Mouse (Mus musculus): ENCODE data around the gene Gm9922.

Gm9922 gene

DNA sequence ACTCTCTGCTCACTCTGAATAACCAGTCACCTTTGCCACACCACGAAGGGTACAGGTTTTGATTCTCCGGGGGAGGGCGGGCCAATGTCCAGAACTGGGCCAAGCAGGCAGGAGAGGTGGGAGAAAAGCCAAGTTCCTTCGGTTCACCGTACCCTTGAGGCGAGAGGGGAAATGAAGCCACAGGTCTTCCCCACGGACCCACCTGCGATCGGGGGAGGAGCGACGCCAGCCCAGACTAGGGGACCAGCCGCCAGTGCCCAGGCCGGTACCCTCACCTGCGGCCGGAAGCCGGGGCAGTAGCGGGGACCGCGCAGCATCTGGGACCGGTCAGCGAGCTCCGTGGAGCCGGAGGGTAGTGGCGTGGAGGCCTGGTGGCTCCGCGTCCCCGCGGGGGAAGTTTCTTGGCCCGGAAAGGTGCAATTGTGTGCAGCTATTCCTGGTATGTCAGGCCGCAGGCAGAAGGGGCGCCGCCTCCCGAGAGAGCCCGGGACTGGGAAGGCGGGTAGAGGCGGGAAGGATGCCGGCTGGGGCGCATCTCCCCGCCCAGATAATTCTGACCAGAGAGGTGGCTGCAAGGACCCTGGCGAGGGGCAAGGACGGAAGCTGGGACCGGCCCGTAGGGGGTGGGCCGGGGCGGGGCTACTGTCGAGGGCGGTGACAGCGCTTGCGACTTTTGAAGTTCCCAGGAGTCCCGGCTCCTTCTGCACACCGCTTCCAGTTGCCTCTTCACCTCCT lies at the start of gene Gm9922, which contains the start of gene Lmo7:
Gene Gm9922, minus strand, starts transcription at position 578 of the 735 bp plus-strand sequence.
Gene Lmo7, plus strand, starts transcription at position 721 of the 735 bp plus-strand sequence.
- DNase-seq (ENCODE audit: low read depth, low spot score) = no peak

DNA sequence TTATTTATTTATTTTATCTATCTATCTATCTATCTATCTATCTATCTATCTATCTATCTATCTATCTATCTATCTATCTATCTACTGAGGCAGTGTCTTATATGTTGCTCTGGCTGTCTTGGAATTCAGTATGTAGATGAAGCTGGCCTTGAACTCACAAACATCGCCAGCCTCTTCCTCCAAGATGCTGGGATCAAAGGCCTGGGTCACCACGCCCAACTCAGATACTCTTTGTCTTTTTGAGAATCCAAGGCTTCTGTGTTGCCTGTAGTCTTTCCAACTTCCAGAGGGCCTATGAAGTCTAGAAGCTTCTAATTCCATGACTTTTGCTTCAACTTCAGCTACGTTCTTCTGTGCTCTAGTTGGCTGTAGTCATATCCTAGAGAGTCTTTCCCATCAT lies 48.8 kb upstream of the Gm9922 start:
- DNase-seq (ENCODE audit: low read depth, low spot score) = no peak

DNA sequence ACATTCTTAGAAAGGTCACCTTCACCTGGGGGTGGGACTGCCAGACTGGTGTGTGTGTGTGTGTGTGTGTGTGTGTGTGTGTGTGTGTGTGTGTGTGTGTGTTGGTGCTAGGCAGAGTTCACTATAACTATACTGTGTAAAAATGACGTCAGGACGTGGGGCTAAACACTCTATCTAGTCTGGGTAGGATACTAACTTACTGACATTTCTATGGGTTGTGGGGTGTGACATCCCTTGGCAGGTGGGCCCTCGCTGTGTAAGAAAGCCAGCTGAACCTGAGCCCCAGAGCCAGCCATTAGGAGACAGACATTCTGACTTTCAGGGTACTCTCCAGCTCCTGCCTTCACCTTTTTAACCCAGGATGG lies 47.5 kb upstream of the Gm9922 start:
- DNase-seq (ENCODE audit: low read depth, low spot score) = no peak

DNA sequence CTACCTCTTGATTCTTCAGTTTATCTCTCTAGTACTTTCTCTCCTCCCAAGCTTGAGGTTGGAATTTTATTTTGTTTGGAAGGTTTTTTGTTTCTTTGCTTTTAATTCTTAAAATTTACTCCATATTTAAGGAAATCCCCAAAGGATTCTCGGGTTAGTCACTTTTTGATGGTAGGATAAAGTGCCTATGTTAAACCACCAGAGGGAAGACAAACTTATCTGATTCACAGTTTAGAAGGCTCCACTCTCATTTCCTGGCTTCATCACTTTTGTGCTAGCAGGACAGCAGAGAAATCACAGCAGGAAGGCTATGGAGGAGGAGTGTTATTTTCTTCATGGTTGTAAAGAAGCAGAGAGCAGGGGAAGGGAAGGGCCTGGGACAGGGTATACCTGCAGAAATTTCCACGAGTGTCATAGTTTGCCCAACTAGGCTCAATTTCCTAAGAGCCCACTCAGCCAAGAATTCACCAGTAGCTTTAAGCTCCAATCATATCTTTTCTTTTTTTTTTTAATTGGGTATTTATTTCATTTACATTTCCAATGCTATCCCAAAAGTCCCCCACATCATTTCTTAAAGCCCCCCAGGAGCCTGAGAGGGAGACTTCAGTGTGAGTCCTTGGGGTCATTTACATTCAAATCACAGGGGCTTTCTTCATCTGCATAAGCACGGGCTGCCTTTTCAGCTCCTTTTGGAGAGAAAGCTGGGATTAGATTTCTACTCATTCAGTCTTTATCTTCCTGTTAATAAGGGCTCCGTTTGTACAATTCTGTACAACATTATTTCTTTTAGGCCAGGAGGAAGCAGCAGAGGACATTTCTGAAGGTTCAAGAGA lies 46.9 kb upstream of the Gm9922 start:
- DNase-seq (ENCODE audit: low read depth, low spot score) = no peak

DNA sequence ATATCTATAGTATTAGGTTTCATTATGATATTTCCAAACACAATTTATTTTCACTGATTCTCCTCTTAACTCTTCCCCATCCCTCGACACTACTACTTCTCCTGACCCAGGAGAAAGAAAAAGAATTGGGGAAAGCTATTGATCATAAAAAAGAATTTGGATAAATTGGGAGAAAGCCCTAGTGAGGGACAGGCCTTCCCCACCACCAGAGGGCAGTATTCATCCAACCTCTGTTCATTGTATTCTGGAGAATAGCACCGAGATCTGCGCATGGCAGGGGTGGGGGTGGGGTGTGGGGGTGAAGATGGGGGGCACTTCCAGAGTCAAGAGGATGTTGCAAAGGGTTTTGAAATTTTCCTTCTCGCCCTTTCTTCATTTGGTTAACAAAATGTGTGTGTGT lies 45.0 kb upstream of the Gm9922 start:
- no peak for DNase-seq (ENCODE audit: low read depth, low spot score)

DNA sequence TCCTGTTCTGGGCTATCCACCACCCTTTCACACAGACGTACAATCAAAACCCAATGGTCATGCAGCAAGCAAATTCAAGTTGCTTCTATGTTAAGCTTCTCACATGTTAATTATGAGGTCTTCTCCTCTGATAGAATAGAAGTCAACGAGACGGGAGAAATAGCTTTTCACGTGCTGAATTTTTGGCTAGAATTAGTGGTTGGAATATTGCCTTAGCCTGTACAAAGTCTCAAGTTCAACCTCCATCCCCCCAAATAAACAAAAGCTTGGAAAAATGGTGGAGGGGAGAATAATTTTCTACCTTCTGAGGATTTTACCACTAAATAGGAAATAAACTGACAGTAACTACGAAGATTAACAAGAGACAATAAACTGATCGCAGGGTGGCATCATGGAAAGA lies 42.1 kb upstream of the Gm9922 start:
- no peak for DNase-seq (ENCODE audit: low read depth, low spot score)

DNA sequence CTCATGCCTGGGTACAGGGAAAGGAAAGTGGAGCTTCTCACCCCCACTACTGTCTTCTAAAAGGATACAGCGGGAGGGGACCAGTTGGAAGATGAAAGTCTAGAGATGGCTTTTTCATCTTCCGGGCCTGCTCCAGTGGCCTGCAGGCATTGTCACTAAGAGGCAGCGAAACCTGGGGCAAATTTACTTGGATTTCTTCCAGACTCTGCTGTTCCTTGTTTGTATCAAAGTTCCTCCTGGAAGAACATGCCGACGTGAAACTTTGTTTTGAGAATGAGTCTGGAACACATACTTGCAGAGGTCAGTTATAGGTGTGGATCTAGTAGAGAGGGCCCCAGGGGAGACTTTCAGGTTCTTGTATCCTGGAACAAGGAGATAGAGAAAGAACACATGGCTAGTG lies 41.7 kb upstream of the Gm9922 start:
- no peak for DNase-seq (ENCODE audit: low read depth, low spot score)

DNA sequence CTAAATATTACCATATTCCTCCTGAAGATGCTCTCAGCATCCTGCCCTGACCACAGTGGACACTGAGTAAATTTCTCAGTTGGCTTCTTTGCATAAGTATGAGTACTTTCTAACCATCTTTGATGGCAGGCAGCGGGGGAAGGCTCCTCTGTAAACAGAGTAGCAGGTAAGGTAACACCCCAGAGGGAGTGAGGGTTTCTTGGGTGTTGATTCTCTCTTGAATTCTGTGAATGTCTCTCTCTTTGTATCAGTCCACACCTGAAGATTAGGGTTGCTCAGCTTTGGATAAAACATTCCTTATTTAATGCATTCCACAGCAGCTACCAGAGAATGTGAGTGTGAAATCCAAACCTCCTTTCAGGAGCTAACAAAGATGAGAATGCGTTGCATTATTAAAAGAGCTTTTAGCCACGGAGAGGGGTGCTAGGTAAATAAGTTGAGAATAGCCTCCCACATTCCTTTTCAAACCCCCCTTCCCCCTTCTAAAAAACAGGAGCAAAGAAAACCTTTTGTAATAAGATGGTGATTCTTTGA lies 34.2 kb upstream of the Gm9922 start:
- no peak for DNase-seq (ENCODE audit: low read depth, low spot score)

DNA sequence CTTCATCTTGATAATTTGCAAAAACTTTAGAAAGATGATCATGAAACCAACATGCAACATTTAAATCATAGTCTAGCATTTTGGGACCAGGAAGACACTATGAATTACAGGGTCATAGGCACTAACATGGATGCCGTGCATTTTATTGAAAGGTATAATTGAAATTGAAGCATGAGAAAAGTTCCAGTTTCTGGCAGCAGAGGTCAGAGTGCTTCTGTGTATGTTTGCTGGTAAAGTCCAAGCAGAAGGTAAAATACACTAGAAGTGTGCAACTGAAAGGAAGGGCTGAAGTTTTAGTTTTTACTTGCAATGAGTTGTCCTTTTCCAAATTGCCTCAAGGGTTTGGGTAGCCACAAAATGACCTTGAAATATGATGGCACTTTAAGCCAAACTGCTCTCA lies 32.7 kb upstream of the Gm9922 start:
- no peak for DNase-seq (ENCODE audit: low read depth, low spot score)

DNA sequence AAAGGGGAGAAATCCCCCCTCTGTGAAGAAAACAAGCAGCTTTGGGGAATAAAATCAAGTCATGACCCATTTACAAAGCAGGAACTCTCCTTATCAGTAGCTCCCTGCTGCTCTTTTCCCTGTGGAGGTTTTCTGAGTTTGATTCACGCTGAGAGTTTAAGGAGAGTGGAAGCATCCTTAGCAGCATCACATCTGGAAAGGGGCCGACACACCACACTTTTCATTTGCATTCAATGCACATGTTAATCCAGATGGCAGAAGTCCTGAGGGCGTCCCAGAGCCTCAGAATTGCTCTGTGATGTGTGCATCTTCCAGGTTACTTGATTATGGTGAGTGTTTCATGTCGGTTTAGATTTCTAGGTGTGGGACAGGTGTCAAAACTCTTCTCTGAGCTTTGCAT lies 25.8 kb upstream of the Gm9922 start:
- DNase-seq (ENCODE audit: low read depth, low spot score) = no peak

DNA sequence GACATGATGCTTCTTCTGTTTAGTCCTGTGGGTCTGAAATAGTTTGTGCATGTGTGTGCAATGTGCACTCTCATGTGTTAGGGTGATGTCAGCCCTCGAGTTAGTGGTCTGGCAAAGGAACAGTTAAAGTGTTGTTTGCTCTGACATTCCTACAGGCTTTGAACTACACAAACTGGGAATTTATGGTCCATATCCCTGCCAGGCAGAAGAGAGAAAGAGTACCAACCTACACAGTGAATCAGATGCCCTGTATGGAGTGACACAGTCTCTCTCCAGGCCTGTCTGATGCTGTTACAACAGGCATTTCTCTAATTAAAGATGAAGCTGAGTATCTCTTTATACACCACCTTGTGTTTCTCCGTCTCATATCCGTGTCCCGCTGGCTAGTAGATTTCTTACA lies 21.3 kb upstream of the Gm9922 start:
- DNase-seq (ENCODE audit: low read depth, low spot score) = no peak

DNA sequence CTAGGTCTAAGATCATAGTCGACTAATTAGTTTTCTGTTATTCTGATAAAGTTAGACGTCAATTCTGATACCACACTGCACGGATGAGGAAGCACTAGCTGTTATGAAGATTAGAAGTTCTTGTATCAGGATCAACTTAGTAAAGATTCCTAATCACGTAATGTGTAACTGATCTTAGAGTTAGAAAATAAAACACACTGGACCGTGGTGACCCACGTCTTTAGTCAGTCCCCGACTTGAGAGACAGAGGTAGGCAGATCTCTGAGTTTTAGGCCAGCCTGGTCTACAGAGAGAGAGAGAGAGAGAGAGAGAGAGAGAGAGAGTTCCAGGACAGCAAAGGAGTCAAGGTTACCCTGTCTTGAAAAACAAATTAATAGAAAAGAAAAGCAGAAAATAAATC lies 18.8 kb upstream of the Gm9922 start:
- no peak for DNase-seq (ENCODE audit: low read depth, low spot score)

DNA sequence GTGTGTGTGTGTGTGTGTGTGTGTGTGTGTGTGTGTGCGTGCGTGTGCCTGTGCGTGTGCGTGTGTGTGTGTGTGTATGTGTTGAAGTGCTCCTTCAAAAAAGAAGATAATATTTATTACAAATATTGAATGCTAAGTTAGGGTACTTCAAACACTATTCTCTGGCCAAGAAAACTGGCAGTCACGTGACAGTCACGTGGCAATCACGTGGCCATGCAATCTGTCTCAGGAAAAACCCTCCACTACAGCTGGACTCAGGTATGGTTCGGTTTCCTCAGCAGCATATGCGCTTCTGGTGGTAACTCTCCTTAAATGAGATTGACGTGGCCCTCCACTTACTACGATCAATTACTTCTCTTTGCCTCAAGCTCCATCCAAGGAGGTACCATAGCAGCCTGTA lies 18.2 kb upstream of the Gm9922 start:
- no peak for DNase-seq (ENCODE audit: low read depth, low spot score)

DNA sequence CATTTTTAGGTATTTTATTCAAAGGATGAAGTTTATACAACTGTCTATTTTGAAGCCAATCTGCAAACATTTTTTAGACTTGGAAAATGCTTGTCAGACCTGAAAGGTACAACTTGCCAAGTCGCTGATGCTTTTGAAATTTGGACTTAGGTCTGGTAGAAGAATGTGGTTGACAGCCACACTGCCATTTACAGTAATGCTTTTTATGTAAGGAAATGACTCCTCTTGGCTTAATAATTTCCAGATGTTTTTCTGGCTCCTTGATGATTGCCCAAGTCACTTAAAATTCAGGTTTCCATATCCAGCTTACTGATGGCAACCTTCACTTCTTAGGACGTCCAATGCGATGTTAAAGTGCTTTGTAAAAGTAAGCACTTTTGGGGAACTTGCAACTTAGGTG lies 17.0 kb upstream of the Gm9922 start:
- no peak for DNase-seq (ENCODE audit: low read depth, low spot score)

DNA sequence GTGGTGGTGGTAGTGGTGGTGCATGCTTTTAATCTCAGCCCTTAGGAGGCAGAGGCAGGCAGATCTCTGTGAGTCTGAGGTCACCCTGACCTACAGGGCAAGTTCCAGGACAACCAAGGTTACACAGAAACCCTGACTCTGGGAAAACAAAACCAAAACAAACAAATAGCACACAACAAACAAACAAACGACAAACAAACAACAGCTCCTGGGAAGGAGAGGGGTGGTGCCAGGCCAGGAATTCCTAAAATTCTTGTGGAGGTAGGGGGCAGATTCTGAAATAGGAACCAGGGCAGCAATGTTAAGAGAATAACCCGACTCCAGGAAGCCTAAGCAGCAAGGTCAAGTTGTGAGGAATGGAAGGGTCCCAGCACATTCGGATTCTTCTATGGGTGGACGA lies 7.9 kb upstream of the Gm9922 start:
- DNase-seq (ENCODE audit: low read depth, low spot score) = no peak

DNA sequence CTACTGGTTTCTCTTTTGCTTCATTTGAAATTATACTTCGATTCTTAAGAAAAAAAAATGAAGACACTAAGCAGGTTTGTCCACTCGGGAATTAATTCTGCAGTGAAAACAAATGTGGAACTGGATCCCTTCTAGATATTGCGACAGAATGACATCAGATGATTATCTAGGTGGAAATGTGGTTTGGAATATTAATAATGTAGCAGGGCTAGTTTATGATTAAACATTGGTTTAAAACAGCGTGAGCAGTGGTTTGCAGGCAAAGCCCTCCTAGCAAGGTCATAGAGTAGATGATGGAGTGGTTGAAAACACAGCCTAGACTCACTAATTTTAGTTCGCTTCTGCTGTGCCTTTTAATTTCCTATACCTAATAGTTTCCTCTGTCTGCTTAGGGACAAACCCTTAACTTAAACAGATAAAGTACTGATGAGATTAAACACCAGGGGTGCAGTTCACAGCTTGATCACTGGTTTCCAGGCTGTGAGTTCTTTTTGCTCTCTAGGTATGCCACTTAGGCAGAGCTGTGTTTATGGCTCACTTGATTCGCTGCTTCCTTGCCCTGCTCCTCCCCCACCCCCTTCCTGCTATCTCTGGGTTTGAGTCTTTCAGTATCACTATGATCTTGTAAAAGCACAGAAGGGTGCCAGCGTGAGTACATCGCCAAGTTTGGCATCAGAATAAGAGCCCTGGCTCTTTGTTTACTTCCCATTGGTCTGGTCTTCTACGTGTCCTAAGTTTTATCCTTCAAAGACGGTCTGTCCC lies 4.1 kb upstream of the Gm9922 start:
- no peak for DNase-seq (ENCODE audit: low read depth, low spot score)

DNA sequence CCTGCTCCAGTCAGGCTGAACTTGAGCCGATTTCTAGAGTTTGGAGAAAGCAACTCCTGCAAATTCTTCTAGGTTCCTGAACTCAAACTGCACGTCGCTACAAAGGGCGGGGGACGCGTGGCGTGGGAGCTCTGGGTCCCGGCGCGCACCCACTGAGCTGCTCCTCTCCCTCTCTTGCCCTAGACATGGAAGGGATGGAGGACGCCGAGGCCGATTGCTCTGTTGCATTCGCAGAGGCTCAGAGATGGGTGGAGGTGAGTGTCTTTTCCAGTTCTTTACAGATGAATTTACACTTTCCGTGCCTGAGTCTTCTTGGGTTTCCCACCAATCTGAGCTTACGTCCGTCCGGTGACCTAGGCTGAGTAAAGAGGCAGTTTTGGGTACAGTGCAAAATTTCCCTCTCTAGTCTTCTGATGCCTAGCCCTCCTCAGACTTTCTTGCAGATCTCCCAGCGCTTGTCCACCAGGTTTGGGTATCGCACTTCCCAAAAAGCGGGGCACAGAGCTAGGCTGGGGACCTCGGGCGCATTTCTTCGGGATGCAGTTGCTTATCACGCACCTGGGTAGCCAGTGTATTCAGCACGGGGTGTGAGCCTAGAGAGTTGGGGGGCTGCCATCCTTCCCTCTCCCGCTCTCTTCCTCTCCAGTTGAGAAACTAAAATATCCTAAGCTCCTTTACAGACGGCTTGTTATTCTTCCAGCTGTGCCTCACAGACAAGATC lies 518 bp upstream of the Gm9922 start:
- DNase-seq (ENCODE audit: low read depth, low spot score) = no peak

DNA sequence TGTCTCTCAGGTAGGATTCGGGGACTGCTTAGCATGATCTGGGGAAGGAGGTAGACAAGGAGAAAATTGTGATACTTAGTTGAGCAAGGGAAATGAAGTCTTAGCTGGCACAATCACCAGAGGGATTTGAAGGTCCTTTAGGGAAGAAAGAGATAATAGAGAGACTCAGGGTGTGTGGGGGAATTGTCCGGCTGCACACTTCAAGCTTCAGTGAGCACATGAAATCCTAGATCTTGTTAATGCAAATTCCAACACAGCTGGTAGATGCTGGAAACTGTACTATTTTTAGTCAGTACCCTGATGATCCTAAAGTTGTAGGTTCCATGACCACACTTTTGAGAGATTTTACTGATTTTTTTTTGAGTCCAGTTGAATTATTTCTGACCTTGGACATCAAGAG lies 15.2 kb downstream of the Gm9922 start:
- no peak for DNase-seq (ENCODE audit: low read depth, low spot score)

DNA sequence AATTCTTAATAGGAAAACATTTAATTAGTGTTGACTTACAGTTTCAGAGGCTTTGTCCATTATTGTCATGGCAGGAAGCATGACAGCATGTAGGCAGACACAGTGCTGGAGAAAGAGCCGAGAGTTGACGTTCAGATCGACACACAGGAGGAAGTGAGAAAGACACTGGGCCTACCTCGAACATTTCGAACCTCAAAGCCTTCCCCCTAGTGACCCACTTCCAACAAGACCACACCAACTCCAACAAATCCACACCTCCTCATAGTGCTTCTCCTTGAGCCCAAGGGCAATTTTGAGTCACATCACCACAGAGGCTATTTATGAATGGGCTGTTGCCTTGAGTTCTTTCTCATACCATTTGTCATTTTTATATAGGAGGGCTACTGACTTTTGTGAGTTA lies 22.5 kb downstream of the Gm9922 start:
- no peak for DNase-seq (ENCODE audit: low read depth, low spot score)

DNA sequence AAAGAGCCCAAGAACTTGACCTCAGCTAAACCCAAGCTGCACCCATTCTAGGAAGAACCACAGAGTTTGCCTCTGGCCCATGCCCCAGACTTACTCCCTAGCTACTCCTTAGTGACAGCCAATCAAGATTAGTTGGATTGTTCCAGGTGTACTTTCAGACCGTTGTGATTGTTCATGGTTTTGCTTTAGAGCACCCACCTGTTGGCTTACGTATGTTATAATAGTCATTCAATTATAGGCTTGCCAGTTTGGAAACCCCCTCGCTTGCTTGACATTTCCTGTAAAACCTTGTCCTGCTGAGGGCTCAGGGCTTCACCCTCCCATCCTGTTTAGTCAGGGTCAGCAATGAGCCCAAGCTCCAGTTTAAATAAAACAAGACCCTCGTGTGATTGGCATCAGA lies 25.1 kb downstream of the Gm9922 start:
- DNase-seq (ENCODE audit: low read depth, low spot score) = no peak

DNA sequence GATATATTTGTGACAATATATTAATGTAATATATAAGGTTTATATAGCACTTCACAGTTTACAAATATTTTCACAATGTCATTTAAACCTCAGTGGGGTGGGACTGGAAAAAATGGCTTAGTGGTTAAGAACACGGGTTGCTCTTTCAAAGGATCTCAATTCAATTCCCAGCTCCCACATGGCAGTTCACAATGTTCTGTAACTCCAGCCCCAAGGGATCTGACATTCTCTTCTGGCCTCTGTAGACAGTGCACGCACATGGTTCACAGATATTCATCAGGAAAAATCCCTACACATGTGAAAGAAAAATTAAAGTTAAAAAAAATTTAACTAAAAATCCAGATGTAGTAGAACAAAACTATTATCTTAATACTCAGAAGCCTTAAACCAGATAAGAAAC lies 41.2 kb downstream of the Gm9922 start:
- no peak for DNase-seq (ENCODE audit: low read depth, low spot score)

DNA sequence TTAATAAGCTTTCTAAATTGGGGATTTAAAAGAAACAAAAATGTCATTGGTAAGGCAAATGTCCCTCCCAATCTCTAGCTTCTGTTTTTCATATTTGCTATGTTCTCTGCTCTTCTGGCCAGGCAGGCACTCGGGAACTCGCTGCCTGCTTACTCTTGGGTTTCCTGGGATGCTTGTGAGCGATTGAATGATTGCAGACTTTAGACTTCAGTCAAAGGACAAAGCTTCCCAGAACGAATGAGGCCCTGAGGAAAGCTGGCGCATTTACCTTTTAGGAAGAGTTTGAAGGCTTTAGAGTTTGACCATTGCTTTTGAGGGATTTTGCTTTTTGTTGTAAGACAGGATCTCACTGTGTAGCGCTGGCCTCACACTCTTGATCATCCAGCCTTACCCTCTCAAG lies 41.9 kb downstream of the Gm9922 start:
- no peak for DNase-seq (ENCODE audit: low read depth, low spot score)
